Mouse (Mus musculus) activated CD4-positive, CD25-positive, alpha-beta regulatory T cell, adult 4 months (primary cell): ENCODE data around the gene Cyb561d2. TPM values are rescaled to one million over a fixed set of nuclear protein-coding genes. Genes with fewer than 3 reads are reported as not detected.

Experiments used
- ATAC-seq: one replicate; pipeline ENCODE4 v1.8.0; 2017
- polyA plus RNA-seq, 2 experiments: library from polyadenylated mRNA; unstranded; fragments of 100-300 nt; shearing (Covaris generic); gene quantifications; one replicate each; pipeline ENCODE4 v1.2.1; 2017

Gene Cyb561d2
- polyA plus RNA-seq, 2 experiments from 2014 or later, result 65.7 to 82.2 TPM

- ATAC-seq, result no peak
Observed at GRCm38 (mm10) chr9:107549297-107550074, 7.5 kb upstream of the Cyb561d2 start.

DNA sequence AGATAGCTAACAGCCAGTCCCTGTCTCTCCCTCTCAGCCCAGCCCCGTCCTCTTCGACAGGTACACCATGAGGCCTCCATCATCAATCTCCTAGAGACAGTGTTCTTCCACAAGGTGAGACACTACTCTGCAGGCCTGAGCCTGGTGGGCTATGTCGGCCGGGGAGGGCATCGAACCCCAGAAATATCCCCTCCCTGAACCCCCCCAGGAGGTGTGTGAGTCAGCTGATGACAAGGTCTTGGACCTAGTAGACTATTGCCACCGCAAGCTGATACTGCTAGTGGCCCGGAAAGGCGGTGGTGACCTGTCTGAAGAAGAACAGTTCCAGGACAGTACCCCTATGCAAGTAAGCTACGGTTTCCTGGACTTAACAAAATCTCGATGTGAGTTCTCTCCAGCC lies 6.8 kb upstream of the Cyb561d2 start:
- ATAC-seq, result no peak

GRCm38 (mm10) chr9:107547957-107548356 lies 6.0 kb upstream of the Cyb561d2 start:
- ATAC-seq, result no peak

GRCm38 (mm10) chr9:107547026-107547425 lies 5.0 kb upstream of the Cyb561d2 start, which contains the start of gene Zmynd10:
Gene Zmynd10 (plus strand): TSS chr9:107547298.
- ATAC-seq, result peak; percentile 16

GRCm38 (mm10) chr9:107545602-107546001 lies 3.6 kb upstream of the Cyb561d2 start:
- no peak for ATAC-seq

DNA sequence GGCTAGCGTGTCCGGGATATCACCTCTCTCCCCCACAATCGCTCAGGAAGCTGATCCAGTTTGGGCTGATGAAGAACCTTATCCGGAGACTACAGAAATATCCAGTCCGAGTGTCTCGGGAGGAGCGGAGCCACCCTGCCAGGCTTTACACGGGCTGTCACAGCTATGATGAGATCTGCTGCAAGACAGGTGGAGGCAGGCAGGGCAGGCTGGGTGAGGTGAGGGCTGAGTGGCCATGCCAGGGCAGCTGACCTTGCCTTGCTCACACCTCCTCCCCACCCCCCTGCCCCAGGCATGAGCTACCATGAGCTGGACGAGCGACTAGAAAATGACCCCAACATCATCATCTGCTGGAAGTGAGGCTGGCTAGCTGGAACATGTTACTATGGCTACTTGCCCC lies 3.2 kb upstream of the Cyb561d2 start:
- ATAC-seq, result no peak

- no peak for ATAC-seq
Observed at GRCm38 (mm10) chr9:107544729-107545128, 2.7 kb upstream of the Cyb561d2 start.

- ATAC-seq, result no peak
Observed at GRCm38 (mm10) chr9:107544196-107544700, 2.3 kb upstream of the Cyb561d2 start.

DNA sequence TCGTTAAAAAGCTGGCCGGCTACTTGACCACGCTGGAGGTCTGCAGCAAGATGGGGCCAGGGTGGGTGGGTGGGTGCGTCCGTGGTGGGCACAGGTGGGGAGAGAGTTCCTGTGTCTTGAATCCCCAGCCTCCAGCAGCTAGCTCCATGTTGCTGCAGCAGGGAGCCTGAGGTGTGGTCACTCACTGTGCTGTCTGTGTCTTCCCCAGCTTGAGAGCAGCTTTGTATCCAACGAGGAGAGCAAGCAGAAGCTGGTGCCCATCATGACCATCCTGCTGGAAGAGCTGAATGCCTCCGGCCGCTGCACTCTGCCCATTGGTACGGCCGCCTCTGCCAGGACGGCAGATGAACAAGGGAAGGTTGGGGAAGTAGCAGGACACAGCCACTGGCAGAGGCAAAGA lies 1.3 kb upstream of the Cyb561d2 start:
- ATAC-seq, result no peak

- ATAC-seq, result no peak
Observed at GRCm38 (mm10) chr9:107542721-107543120, 728 bp upstream of the Cyb561d2 start.

DNA sequence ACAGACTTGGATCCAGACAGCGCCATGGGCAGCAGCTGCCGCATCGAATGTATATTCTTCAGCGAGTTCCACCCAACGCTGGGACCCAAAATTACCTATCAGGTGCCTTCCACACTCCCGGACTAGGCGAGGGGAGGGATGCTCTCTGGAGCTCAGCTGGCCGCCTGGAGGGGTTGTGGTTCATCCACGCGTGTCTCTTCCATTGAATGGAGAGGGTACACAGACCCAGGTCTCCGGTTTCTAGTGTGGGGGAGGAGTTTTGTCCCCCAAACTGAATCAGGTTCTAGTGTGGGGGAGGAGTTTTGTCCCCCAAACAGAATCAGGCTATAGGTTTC lies 326 bp upstream of the Cyb561d2 start:
- peak; percentile 2 for ATAC-seq

GRCm38 (mm10) chr9:107541005-107541404 lies 988 bp downstream of the Cyb561d2 start:
- ATAC-seq, result no peak

GRCm38 (mm10) chr9:107540420-107540819 lies 1.6 kb downstream of the Cyb561d2 start:
- ATAC-seq, result no peak

DNA sequence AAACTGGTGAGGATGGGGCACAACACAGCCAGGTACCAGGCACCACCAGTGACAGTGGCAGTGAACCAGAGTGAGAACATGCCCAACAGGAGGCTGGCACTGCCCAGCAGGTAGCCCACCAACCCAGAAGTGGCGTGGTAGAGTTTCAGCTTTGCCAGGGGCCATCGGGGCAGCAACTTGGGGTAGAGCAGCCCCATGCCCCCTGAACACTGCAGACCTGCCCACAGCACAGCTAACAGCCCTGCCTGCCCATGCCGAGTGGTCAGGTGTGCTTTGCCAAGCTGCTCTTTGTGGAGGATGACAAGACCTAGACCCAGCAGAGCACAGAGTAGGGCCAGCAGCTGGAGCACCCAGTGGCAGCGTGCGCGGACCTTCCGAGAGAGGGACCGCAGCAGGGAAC lies 2.1 kb downstream of the Cyb561d2 start:
- ATAC-seq, result no peak

GRCm38 (mm10) chr9:107538711-107539110 lies 3.3 kb downstream of the Cyb561d2 start:
- no peak for ATAC-seq

DNA sequence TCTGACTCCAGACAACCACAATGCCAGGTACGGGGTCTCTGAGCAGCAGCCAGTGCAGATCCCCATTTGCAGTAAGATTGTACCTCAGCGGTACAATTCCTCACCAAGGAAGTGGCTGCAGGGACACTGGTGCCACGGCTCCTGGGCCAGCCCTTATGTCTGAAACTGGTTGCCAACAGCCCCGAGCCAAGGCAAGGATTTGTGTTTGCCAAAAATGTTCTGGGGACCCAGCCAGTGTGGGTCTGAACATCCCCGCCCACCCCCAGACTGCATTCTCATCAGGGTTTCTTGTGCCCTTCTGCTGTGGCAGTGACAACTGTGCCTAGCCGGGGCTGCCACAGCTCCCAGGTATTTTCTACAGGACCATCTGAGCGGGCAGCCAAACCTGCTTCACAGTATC lies 3.8 kb downstream of the Cyb561d2 start:
- no peak for ATAC-seq

DNA sequence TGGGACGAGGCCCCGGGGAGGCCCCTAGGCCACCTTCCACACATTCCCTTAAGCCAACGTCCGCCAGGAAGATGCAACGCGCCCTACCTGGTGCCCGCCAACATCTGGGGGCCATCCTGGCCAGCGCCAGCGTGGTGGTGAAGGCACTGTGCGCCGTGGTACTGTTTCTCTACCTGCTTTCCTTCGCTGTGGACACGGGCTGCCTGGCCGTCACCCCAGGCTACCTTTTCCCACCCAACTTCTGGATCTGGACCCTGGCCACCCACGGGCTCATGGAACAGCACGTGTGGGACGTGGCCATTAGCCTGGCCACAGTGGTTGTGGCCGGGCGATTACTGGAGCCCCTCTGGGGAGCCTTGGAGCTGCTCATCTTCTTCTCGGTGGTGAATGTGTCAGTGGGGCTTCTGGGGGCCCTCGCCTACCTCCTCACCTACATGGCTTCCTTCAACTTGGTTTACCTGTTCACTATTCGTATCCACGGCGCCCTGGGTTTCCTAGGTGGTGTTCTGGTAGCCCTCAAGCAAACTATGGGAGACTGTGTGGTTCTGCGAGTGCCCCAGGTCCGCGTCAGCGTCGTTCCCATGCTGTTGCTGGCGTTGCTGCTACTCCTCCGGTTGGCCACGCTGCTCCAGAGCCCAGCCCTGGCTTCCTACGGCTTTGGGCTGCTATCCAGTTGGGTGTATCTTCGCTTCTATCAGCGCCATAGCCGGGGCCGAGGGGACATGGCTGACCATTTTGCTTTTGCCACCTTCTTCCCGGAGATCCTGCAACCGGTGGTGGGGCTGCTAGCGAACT lies 7.4 kb downstream of the Cyb561d2 start:
- no peak for ATAC-seq

DNA sequence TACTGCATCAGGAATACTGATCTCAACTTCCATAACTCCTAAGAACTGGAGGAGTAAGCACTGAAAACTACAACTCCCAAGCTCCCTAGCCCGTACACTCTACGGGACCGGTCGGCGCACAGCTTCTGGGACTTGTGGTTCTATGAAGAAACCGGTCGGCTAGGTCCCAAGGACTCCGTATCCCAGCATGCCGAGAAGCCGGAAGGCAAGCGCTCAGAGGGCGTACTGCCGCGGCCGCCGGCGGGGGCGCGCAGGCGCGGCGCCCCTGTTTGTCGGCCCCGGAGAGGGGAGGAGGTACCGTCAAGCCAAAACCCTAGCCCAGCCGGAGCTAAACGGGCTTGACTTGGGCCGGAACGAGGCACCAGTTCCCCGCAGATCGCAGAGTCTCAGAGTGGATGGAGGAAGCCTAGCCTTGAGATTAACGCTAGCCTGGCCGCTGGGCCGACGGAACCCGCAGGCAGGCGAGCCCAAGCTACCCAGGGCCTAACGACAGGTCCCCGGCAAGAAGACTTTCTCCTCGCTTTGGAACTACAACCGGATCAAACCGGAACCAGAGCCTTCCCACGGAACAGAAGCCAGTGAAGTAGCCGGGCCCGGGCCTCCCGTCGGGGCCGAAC lies 8.1 kb downstream of the Cyb561d2 start, which contains the start of gene Tmem115:
TSS of gene Tmem115 (plus strand) at position 155 of the 617 bp plus-strand sequence.
- peak; percentile 96 for ATAC-seq

DNA sequence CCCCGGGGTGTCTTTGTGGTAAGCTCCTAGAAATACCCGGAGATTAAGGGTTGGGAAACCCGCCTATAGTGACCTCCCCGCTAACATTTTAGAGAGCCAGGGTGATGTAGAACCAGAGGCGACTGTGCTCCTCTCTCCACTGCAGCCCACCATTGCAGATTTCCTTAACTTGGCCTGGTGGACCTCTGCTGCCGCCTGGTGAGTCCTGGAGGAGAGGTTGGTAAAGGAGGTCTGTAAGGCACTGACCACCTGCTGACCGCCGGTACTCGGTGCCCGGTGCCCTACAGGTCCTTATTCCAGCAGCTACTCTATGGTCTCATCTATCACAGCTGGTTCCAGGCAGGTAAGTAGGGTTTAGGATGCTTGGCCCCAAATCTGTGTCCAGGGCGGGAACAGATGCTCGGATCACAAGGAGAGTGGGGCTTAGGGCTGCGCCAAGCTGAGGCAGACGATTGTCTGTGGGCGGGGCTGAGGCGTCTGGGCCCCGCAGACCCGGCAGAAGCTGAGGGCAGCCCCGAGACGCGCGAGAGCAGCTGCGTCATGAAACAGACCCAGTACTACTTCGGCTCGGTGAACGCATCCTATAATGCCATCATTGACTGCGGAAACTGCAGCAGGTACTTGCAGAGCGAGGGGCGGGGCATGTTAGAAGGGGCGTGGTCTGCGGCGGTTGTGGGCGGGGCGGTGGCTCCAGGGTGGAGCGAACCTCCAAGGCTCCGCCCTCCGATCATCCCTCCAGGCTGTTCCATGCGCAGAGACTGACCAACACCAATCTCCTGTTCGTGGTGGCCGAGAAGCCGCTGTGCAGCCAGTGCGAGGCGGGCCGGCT lies 15.6 kb downstream of the Cyb561d2 start:
- ATAC-seq, result peak; percentile 77

- ATAC-seq, result no peak
Observed at GRCm38 (mm10) chr9:107522400-107522711, 19.6 kb downstream of the Cyb561d2 start.

- peak; percentile 41 for ATAC-seq
Observed at GRCm38 (mm10) chr9:107521711-107522399, 20.1 kb downstream of the Cyb561d2 start.

GRCm38 (mm10) chr9:107521190-107521589 lies 20.8 kb downstream of the Cyb561d2 start:
- peak; percentile 70 for ATAC-seq
